Mouse (Mus musculus) urinary bladder, postnatal 0 days (tissue): ENCODE results near the gene Nr1i3. TPM values are rescaled to one million over a fixed set of nuclear protein-coding genes. Genes with fewer than 3 reads are reported as not detected.

Source experiments
- polyA plus RNA-seq: library from polyadenylated mRNA; unstranded; fragments of >200 nt; fragmentation: Nextera tagmentation; extraction: Ambion mirVana; gene quantifications from 2 replicates; pipeline ENCODE4 v1.2.1, GENCODE M21; 2015

Nr1i3 gene
- polyA plus RNA-seq, result 0.15 and 0.28 TPM in 2 replicates

DNA sequence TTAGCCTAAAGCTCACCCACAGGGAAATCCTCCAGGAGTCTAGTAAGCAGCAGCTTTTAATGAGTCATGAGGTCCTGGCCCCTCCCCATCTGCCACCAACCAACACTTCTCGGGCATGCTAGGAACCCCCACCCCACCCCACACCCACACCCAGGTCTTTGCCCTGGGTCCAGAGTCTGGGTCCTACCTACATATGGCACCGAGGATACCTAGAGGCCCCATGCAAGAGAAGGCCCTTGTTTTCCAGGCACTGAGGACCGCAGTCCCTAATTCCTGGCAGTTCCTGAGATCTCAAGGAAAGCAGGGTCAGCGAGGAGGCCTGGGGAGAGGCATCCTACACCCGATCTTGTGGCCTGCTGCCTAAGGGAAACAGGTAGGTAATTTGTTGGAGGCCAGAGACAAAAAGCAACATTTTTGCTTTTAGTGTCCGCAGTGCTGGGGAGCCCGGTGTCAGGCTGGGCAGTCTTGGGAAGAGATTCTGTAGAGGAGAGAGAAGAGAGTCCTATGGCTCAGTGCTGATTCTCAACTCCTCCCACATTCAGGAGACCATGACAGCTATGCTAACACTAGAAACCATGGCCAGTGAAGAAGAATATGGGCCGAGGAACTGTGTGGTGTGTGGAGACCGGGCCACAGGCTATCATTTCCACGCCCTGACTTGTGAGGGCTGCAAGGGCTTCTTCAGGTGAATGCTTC lies at the start of gene Nr1i3:
Gene Nr1i3 (plus strand): TSS at position 170 of the 696 bp plus-strand sequence.

GRCm38 (mm10) chr1:171195887-171196397 lies 17.8 kb upstream of the Nr1i3 start, which contains the start of gene Pcp4l1:
Pcp4l1 (minus strand) TSS chr1:171196268.

GRCm38 (mm10) chr1:171222238-171223155 lies 8.7 kb downstream of the Nr1i3 start, which contains the start of gene Tomm40l:
Tomm40l (minus strand) TSS chr1:171222514.

GRCm38 (mm10) chr1:171224857-171225256 lies 11.1 kb downstream of the Nr1i3 start, which contains the start of gene Apoa2:
Apoa2 (plus strand) TSS chr1:171225054.

DNA sequence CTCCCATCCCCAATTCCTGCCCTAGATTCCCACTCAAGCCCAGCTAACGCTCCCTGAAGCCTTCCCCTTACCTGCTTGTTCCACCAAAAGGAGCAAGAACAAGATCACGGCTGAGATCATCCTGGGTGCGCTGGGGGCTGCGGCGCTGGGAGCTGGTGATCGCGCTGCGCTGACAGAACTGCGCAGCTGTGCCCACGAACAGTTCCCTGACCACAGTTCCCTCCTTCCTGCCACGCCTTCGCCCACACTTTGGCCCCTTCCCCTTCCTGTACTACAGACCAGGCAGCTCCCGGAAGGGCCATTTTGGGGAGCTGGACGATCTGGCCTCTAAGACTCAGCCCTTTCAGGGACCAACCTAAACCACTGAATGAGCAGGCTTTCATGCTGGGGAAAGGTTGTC lies 20.4 kb downstream of the Nr1i3 start, which contains the start of gene Fcer1g:
Gene Fcer1g (minus strand): TSS at position 240 of the 400 bp plus-strand sequence.

GRCm38 (mm10) chr1:171249913-171250600 lies 36.3 kb downstream of the Nr1i3 start, which contains the start of gene Adamts4:
Adamts4 (plus strand) TSS chr1:171250421.

GRCm38 (mm10) chr1:171250680-171251593 lies 37.2 kb downstream of the Nr1i3 start, which contains the start of gene Ndufs2:
Ndufs2 (minus strand) TSS chr1:171251388.

DNA sequence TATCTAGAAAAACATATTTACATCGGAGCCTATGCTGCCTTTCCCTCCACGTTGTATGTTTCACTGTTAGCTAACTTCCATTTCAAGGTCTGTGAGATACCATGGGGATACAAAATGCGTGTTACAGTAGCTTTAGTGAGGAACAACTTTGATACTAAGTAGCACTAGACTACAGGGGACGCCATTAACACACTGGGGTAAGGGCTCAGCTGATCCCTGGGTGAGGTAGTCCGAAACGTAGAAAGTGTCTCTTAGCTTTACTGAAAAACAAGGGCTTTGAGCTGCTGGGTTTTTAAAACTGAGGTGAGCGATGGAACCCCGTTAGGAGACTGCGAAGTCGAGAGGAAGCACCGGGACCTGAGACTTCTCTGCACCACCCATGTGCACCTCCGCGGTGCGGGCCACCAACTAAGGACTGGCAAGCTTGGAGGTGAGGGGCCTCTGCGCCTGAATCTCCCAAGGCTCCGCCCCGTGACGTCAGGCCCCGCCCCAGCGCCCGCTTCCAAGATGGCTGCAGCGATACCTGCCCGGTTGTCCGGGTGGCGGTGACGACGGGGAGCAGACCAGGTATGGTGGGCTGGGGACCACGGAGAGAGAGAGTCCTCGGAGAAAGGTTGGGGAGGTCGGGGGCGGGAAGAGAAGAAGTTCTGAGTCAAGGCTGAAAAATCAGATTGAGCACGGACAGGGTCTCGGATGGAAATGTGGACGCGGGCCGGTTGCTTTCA lies 56.2 kb downstream of the Nr1i3 start, which contains the start of gene B4galt3:
Gene B4galt3 (plus strand): TSS at position 481 of the 725 bp plus-strand sequence.

Other genes starting within 250 kb of the Nr1i3 start
- 10.2 and 22.7 TPM in 2 replicates for gene Fcgr2b, start 237.4 kb upstream of the Nr1i3 start, polyA plus RNA-seq
- gene Fcgr4, start 195.1 kb upstream of the Nr1i3 start, polyA plus RNA-seq, result 3.7 and 8.1 TPM in 2 replicates
- gene Fcgr3, start 149.0 kb upstream of the Nr1i3 start, polyA plus RNA-seq, result 37.7 and 90.2 TPM in 2 replicates
- 1.4 and 1.5 TPM in 2 replicates for gene Cfap126, start 100.1 kb upstream of the Nr1i3 start, polyA plus RNA-seq
- 266 and 286 TPM in 2 replicates for gene Sdhc, start 63.4 kb upstream of the Nr1i3 start, polyA plus RNA-seq
- gene Mpz, start 63.3 kb upstream of the Nr1i3 start, polyA plus RNA-seq, result 1.6 and 1.7 TPM in 2 replicates
- 246 and 265 TPM in 2 replicates for gene Pcp4l1, start 17.7 kb upstream of the Nr1i3 start, polyA plus RNA-seq
- 24.1 and 24.4 TPM in 2 replicates for gene Tomm40l, start 8.5 kb downstream of the Nr1i3 start, polyA plus RNA-seq
- 4.0 and 20.3 TPM in 2 replicates for gene Apoa2, start 11.1 kb downstream of the Nr1i3 start, polyA plus RNA-seq
- gene Fcer1g, start 20.4 kb downstream of the Nr1i3 start, polyA plus RNA-seq, result 66.5 and 150 TPM in 2 replicates
- gene Adamts4, start 36.5 kb downstream of the Nr1i3 start, polyA plus RNA-seq, result 4.6 and 5.8 TPM in 2 replicates
- gene Ndufs2, start 37.4 kb downstream of the Nr1i3 start, polyA plus RNA-seq, result 196 and 216 TPM in 2 replicates
- gene B4galt3, start 56.4 kb downstream of the Nr1i3 start, polyA plus RNA-seq, result 41.8 and 42.3 TPM in 2 replicates
- gene Ppox, start 67.2 kb downstream of the Nr1i3 start, polyA plus RNA-seq, result 23.1 and 24.7 TPM in 2 replicates
- 29.3 and 30.5 TPM in 2 replicates for gene Usp21, start 74.0 kb downstream of the Nr1i3 start, polyA plus RNA-seq
- 69.1 and 82.7 TPM in 2 replicates for gene Ufc1, start 81.1 kb downstream of the Nr1i3 start, polyA plus RNA-seq
- gene Dedd, start 115.2 kb downstream of the Nr1i3 start, polyA plus RNA-seq, result 34.0 and 36.6 TPM in 2 replicates
- gene Nit1, start 131.7 kb downstream of the Nr1i3 start, polyA plus RNA-seq, result 31.4 and 33.0 TPM in 2 replicates
- gene Pfdn2, start 131.7 kb downstream of the Nr1i3 start, polyA plus RNA-seq, result 62.2 and 64.8 TPM in 2 replicates
- gene Klhdc9, start 146.8 kb downstream of the Nr1i3 start, polyA plus RNA-seq, result 1.1 and 1.5 TPM in 2 replicates
- 22.4 and 24.1 TPM in 2 replicates for gene Nectin4, start 156.1 kb downstream of the Nr1i3 start, polyA plus RNA-seq
- 2.1 and 4.7 TPM in 2 replicates for gene Arhgap30, start 175.0 kb downstream of the Nr1i3 start, polyA plus RNA-seq
- 32.1 and 33.4 TPM in 2 replicates for gene Usf1, start 197.3 kb downstream of the Nr1i3 start, polyA plus RNA-seq
- 16.8 and 21.2 TPM in 2 replicates for gene Tstd1, start 204.9 kb downstream of the Nr1i3 start, polyA plus RNA-seq
- 84.3 and 90.0 TPM in 2 replicates for gene F11r, start 223.6 kb downstream of the Nr1i3 start, polyA plus RNA-seq